Mouse (Mus musculus): Measurements from ENCODE around the gene Gna13.
A peak's percentile ranks its signal among the peaks of the same experiment; 100 is the strongest.
"Not testable (repeated sequence)": the region's sequence is repeated elsewhere in the genome, so short reads cannot be mapped to it uniquely, and the experiment has no call there.

Gna13 gene

DNA sequence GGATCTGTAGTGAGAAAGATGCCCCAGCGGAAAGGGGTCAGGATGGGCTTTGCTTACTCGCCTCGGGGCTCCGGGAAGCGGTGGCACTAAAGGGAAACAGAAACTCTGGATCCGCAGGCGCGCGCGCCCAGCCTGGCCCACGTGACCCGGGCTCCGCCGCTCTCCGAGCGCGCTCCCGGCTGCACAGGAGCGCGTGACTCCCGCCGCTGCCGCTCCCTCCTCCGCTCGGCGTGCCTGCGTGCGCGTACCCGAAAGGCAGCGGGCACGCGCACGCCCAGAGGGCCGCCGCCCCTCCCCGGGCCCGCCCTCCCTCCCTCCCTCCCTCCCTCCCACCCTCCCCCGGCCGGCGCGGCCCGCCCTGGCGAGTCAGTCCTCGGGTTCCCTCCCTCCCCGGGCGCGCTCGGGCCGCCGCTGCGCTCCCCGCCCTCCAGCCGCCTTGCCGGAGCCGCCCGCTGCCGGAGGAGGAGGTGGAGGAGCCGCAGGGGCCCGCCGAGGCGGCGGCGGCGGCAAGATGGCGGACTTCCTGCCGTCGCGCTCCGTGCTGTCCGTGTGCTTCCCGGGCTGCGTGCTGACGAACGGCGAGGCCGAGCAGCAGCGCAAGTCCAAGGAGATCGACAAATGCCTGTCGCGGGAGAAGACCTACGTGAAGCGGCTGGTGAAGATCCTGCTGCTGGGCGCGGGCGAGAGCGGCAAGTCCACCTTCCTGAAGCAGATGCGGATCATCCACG lies at the start of gene Gna13:
Gna13 (plus strand) TSS at position 369 of the 728 bp plus-strand sequence.
- DNase-seq: peak; percentile 95

- DNase-seq: peak; percentile 65
Observed at GRCm38 (mm10) chr11:109316921-109317320, 45.7 kb upstream of the Gna13 start.

- DNase-seq: no peak
Observed at GRCm38 (mm10) chr11:109319471-109319870, 43.2 kb upstream of the Gna13 start.

DNA sequence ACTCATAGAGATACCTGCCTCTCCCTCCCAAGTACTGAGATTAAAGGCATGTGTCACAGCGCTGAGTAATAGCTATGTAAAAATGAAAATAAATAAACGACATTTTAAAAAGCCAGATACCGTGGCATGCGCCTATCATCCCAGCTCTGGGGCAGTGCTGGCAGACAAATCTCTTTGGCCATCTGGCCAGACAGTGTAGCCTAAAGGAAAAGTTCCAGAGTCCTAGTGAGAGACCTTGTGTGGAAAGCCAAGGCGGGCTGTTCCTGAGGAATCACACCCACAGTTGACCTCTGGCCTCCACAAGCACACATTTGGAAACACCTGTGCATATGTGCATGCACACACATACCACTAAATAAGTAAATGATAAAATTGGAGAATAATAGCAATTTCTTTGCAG lies 42.7 kb upstream of the Gna13 start:
- no peak for DNase-seq

DNA sequence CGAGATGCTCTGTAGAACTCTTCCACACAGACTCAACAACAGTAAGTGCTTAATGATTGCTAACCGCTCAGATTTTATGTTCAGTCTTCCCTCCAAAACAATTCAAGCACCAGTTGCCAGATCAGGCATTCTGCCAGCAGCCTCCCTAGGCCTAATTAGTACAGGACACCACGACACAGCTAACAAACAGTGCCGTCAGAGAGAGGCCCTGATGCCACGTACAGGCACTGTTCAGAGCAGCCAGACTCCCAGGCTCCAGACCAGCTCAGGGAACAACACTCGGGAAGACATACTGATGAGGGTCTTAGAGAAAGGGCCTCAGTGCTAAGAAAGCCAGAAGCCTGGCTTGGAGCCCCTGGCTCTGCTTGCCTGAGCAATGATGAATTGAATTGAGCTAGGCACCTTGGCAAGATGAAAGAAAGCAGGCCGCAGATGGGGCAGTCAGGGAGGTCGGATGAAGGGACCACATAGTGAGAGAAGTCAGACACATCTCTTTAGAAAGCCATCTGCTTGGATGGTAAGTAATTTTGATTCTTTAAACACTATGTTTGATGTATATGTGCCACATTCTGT lies 42.2 kb upstream of the Gna13 start:
- DNase-seq: peak; percentile 21

- no peak for DNase-seq
Observed at GRCm38 (mm10) chr11:109326270-109326669, 36.4 kb upstream of the Gna13 start.

DNA sequence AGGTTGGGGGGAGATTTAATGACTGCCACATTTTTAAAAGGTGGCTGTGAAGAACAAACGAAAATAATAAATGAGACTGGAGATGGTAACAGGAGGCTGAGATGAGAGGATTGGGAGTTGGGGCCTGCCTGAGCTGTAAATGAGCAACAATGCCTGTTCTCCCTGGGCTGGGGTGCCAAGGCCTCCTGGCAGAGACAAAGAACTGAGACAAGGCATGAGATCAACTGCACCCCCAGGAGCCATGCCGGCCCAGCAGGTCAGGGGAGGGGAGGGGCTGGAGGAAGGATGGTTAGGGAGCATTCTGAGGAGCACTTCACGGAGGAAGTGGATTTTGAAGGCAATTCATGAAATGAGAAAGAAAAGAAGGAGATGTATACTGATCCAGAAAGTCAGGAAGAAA lies 35.2 kb upstream of the Gna13 start:
- no peak for DNase-seq

DNA sequence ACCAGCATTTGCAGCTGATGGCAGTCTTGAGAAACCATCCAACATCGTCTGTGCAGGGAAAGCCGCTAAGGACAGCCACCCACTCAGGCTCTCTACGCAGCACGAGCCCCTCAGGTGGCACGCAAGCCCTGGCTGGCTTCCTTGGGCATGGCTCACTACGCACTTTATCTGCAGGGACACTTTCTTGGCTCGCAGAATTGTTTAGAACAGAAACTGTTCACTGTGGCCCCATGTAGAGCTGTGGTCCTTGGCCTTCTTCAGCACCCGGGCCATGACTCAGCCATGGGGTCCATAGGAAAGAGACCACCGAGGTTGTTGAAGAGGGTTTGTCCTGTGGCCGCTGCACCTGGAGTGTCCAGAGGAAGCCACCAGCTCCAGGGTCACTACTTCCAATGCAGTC lies 34.7 kb upstream of the Gna13 start:
- DNase-seq: no peak

GRCm38 (mm10) chr11:109329331-109329730 lies 33.3 kb upstream of the Gna13 start:
- DNase-seq: peak; percentile 47

- peak; percentile 28 for DNase-seq
Observed at GRCm38 (mm10) chr11:109330706-109331393, 31.8 kb upstream of the Gna13 start.

DNA sequence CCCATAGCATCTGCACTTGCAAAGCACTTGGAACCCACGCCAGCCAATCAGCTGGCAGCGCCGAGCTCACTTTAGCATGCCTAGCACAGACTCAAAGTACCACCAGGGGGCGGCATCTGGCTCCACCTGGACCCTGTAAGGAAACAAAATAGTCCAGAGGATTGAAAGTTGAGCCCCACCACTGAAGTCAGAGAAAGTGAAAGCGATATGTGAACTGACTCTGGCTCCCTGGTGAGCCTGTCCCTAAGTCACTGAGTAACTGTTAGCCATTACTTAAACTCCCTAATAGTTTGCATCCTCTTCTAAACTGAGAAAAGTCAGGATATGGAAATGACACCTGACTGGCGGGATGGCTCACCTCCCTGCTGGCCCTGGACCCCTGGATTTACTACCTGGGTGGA lies 31.2 kb upstream of the Gna13 start:
- DNase-seq: peak; percentile 96

- no peak for DNase-seq
Observed at GRCm38 (mm10) chr11:109332722-109333121, 29.9 kb upstream of the Gna13 start.

DNA sequence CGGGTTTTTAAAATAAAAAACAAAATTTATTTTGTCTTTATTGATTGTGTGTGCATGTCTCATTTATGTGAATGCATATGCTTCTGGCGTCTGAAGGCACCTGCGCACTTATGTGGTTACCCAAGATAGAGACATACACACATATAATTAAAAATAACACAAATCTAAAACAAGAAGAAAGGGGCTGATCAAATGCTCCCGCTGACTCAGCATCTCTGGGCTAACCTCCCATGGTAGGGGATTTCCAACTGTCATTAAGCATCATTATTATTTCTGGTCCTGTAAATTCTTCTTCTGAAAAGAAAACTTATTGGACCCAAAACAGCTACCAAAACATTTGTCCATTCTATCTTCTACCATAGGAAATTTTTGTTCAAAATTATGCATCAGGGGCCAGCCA lies 27.9 kb upstream of the Gna13 start:
- no peak for DNase-seq

- DNase-seq: no peak
Observed at GRCm38 (mm10) chr11:109335890-109336289, 26.7 kb upstream of the Gna13 start.

- no peak for DNase-seq
Observed at GRCm38 (mm10) chr11:109339155-109339938, 23.3 kb upstream of the Gna13 start.

GRCm38 (mm10) chr11:109340541-109340940 lies 22.1 kb upstream of the Gna13 start:
- DNase-seq: no peak

DNA sequence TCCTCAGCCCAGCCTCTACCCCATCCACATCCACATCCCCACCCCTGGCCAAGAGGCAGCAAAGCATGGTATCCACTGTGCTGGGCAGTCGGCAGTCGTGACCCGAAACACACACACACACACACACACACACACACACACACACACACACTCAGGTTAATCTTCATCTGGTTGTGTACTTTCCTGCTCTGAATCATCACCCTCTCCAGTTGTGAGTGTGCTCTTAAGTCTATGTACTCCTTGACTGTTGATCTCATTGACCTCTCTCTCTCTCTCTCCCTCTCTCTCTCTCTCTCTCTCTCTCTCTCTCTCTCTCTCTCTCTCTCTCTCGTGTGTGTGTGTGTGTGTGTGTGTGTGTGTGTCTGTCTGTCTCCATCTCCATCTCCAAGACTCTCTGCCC lies 20.0 kb upstream of the Gna13 start:
- not testable (repeated sequence) for DNase-seq

GRCm38 (mm10) chr11:109343558-109343957 lies 19.1 kb upstream of the Gna13 start:
- DNase-seq: no peak

- DNase-seq: peak; percentile 75
Observed at GRCm38 (mm10) chr11:109343991-109344599, 18.5 kb upstream of the Gna13 start.

- peak; percentile 93 for DNase-seq
Observed at GRCm38 (mm10) chr11:109347242-109347959, 15.2 kb upstream of the Gna13 start.

GRCm38 (mm10) chr11:109348408-109348807 lies 14.2 kb upstream of the Gna13 start:
- no peak for DNase-seq

All from kidney, postnatal 14 days (tissue).